Mouse (Mus musculus) MEL (cell line): ENCODE results near the gene Majin.

Experiments used
- GABPA ChIP-seq: IDR thresholded peaks from 2 replicates; pipeline ENCODE4 v1.6.1; 2012; ENCODE audit warnings: low read depth, mild to moderate bottlenecking, inconsistent platforms, low read length, improper control_type of control experiment, moderate library complexity
- POLR2AphosphoS2 ChIP-seq: IDR thresholded peaks from 2 replicates; pipeline ENCODE4 v1.6.1; 2011; ENCODE audit warnings: low read length, improper control_type of control experiment
- TAL1 ChIP-seq: IDR thresholded peaks from 2 replicates; pipeline ENCODE4 v1.6.1; 2012; ENCODE audit warnings: mild to moderate bottlenecking, inconsistent platforms, low read length, moderate library complexity, mixed read lengths
- TBP ChIP-seq: IDR thresholded peaks from 2 replicates; pipeline ENCODE4 v1.8.0; 2011; ENCODE audit warnings: low read depth, low read length, improper control_type of control experiment

GRCm38 (mm10) chr19:6269798-6270475 lies 85.7 kb downstream of the Majin start:
- TF ChIP-seq POLR2AphosphoS2, result no peak
- no peak for TF ChIP-seq GABPA
- TF ChIP-seq TBP, result no peak
- no peak for TF ChIP-seq TAL1
